Mouse (Mus musculus): ENCODE measurements at regions not wholly inside any gene's neighbourhood (a gene's known extent, or its start where the extent isn't known, plus 50 kb on each side); places are given as distances from the start of the nearest gene placed in this dataset.

DNA sequence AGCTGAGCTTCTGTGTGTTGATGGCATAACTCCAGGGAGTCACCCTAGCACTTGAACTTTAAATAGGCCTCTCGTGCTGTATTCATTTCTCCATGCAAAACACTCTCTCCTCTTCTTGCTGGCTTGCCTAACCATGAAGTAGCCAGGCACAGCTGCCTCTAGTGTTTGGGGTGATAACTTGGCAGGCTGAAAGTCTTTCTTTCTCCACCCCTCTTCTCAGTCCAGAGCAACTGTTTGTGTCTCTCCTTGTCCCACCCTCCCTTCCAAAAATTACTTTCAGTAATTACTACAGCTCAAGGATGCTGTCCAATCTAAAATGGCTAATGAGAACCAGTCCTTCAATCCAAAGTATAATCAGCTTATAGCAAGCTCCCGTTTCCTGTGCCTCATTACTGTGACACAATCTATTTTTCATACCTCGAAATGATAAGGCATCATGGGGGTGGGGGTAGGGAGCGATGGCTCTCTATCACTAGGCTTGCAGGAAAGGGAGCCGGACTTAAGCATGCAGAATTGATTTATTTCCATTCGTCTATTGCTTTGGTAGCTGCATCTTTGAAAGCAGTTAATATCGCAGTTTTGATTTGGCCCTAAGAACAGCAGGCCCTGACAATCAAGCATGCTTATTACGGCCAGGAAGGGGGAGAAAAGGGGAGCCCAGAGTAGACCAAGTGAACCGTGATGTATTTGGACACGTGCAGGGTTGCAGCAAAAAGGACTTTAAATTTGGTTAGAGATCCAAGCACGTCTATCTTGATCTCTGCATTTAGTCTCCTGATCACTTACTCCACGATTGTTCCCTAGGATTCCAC lies 943.8 kb downstream of the Slc4a3 start:
- DNase-seq (ENCODE audit: extremely low spot score, low spot score), result no peak

DNA sequence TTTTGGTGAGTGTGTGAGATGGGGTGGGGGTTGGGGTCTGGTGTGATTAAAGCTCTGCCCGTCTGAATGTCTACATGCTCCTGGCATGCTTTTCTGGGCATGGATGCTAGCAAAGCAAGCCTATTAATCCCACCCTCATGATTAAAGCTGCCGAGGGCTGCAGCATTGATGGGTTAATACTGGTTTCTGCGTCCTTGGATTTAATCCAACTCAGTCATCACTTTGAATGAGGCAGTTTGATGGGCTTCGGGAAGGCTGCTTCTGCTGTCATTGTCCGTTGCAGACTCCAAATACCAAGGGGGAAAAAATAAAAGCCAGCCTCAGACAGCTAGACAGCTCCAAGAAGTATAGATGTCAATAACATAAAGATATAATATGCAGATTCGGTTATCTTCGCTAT lies 944.7 kb downstream of the Slc4a3 start:
- no peak for DNase-seq (ENCODE audit: extremely low spot score, low spot score)

DNA sequence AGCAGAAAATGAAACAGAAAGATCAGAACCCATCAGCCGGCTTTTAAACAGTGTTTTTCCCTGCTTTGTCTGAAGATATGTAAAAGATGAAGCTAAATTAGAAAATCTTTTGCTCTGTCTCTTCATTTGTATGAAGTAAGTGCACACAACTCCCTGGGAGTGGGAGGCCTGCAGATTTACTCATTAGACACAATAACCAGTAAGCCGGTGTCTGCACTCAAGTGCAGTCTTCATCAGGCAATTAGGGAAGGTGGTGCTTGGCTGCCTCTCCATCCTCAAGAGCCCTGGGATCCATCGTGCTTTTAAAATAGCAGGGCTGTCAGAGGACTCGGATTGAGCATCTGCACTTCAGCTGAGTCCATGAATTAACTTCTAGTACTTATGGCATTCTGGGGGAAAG lies 945.1 kb downstream of the Slc4a3 start:
- no peak for DNase-seq (ENCODE audit: extremely low spot score, low spot score)

DNA sequence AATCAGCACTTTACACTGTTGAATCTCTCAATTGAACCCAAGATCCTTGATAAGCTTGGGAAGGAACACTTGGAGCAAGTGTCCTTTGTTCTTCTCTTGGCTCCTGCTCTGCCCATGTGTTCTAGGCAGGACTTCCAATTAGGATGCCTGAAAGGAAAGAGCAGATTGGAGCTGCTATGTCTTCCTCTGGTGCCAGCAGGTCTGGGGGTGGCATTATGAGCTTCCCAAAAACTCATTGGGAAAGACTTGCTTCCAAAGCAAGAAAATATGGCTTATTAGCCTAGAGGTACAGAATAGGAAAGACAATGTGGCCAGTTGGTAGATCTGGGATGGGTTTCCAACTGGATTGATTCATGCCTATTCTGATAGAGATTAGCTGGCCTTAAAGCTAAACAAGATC lies 959.1 kb downstream of the Slc4a3 start:
- DNase-seq (ENCODE audit: extremely low spot score, low spot score), result no peak

DNA sequence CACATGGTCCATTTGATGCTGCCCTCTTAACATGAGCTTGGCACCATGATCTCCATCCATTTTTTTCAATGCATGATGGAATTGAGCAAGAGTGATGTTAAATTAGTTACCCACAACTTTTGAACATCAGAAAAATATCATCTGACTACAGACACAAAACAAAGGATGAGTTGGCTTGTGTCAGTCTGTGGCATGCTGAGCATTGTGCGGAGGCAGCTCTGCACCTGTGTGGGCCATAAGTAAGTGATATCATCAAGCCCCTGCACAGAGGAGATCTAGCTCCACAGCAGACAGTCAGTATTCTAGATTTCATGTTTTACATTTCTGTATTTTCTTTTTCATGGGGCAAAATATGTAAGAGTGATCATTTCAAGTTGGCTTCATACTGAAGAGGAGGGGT lies 962.8 kb downstream of the Slc4a3 start:
- DNase-seq (ENCODE audit: extremely low spot score, low spot score), result no peak

DNA sequence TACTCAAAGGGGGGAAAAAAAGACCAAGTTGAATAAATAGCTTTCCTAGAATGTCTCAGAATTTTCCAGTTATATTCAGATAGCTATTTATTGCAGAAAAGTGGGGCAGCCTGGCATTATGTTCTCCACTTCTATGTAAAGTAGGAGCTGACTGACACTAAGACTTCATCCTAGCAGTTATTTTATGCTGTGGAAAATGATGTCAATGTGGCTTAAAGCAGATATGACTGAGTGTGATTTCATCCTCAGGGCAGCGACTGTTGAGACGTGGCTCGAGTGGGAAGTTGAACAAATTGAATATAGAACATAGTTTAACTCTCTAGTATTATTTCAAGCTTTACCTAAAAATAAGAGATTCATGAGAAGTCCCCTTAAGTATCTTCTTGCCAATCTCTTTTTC lies 963.4 kb downstream of the Slc4a3 start:
- no peak for DNase-seq (ENCODE audit: extremely low spot score, low spot score)

DNA sequence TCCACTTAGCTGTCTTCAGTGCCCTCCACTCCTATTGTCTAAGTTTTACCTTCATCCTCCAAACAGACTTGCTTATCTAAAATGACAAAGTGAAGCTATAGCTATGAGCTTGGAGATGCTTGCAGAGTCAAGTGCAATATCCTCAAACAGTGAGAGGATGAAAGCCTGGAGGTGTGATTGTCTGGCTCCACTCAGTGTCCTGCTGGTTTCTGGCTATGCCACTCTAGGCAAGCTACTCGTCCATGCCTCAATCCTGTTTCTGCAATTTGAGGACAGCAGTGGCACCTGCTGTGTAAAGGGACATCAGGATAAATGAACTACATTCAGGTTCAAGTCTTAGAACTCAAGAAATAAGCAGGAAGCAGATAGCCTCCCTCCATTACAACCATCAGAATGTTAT lies 966.1 kb downstream of the Slc4a3 start:
- DNase-seq (ENCODE audit: extremely low spot score, low spot score), result no peak

DNA sequence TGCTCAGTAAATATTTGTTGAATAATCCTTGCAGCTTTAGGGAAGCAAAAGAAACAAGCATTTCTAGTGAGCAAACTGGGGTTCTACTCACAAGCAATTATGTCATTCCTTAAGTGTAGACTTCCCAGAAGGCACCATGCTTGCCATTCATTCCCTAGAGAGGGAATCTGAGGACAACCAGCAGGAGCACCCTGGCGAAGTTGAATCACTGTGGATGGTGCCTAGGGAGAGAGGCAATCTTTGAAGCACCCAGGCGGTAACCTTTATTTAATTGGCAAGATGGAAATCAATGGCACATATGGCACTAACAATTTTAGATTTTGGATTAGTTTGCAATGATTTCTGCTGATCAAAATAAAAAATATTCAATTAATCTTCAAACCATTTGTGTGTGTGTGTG lies 967.4 kb downstream of the Slc4a3 start:
- DNase-seq (ENCODE audit: extremely low spot score, low spot score), result no peak

DNA sequence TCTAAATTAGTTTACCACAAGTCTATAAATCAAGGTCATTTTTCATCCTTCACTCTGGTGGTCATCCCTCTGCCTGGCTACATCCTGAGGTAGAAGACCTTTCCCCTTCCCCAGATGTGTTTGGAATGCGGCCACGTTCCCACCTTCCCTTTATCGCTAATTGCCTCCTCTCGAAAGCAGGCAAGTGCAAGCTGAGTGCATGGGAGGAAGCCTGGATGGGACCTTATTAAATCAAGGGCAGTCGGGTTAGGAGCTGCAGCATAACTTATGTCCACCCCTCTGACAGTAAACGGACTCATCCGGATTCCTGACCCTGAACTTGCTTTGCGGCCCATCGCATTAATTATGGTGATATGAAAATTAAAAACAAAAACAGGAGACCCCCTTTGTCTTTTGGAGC lies 983.5 kb downstream of the Slc4a3 start:
- peak; percentile 27 for DNase-seq (ENCODE audit: extremely low spot score, low spot score)

DNA sequence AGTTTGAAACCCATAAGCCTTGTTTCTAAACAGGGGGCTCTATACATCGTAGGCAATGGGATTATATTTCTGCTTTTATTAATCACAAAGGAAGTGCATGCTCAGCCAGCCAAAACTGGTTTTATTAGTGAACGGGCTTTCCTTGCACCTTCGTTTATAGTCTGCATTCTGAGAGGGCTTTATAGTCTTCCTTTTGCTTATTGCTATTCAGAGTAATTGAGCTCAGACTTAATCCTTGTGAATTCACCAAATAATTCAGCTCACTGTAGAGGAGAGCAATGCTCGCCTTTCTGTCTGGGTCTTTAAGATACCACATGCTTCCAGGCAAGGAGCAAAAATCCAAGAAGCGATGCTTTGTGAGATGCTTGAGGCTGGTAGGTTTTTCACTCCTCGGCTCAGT lies 984.3 kb downstream of the Slc4a3 start:
- no peak for DNase-seq (ENCODE audit: extremely low spot score, low spot score)

DNA sequence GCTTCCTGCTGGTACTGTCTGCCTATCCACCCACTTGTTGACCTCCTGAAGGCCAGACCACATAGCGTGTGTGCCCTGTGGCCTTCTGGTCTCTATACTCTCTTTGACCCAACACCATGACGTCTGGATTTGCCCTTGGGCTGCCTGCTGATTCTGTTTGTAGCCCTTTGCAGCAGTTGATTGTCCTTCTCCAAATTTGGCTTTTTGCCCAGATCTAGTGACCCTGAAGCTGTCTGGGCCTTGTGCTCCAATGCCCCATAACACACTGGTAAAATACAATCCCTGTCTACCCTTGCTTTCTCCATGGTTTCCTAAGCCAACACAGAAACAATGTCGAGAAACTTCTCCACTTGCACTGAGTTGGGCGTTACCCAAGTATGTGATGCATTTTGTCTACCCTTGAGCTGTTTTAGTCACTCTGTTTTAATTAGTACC lies 979.3 kb downstream of the Epha4 start:
- peak; percentile 23 for DNase-seq (ENCODE audit: extremely low spot score, low spot score)

DNA sequence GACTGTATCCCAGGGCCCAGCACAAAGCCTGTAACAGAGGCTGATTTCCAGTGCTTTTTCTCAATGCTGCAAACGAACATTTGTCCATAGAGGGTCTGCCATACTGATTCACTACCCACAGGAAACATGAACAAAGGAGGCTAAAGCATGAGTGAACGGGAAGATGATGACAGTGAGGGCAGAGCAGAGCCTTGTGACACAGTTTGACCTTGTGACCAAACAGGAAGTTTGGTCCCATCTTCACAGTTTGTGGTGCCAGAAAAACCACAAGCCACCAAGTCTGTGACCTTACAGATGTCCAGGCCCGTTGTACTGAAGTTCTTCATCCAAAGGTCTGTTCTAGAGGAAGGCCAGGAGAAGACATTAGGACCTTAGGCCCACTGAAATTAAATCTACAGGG lies 974.4 kb downstream of the Epha4 start:
- DNase-seq (ENCODE audit: extremely low spot score, low spot score), result no peak

DNA sequence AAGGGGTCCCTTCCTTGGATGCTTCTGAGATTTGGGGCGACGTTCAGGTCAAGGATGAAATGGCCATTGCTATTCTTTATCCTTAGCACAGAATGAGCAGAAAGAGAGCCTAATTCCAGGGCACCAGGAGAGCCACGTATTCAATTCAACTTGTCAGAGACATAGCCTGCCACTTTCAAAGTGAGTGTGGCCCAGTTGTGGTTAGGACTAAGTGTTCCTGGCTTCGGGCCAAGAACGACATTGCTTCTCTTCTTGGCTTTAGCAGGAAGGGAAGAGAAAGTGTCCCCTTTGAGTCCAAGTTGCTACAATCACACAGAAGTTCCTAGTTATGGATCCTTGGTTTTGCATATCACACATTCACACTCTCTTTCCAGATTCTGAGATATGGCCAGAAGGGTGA lies 964.0 kb downstream of the Epha4 start:
- DNase-seq (ENCODE audit: extremely low spot score, low spot score), result no peak

DNA sequence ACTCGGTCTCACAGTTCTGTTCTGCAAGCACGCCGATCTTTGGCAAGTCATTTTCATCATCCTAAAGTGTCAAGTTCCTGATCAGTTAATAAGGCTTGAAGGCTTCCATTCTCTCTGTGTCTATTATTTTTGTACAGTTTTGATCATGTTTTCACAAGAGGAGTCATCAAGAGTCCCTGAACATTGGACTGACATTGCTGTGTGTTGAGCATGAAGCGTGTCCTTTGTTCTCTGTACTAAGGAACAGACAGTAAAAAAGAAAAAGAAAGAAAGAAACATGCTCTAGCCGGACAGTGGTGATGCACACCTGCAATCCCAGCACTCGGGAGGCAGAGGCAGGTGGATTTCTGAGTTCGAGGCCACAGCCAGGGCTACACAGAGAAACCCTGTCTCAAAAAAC lies 955.4 kb downstream of the Epha4 start:
- DNase-seq (ENCODE audit: extremely low spot score, low spot score), result no peak

DNA sequence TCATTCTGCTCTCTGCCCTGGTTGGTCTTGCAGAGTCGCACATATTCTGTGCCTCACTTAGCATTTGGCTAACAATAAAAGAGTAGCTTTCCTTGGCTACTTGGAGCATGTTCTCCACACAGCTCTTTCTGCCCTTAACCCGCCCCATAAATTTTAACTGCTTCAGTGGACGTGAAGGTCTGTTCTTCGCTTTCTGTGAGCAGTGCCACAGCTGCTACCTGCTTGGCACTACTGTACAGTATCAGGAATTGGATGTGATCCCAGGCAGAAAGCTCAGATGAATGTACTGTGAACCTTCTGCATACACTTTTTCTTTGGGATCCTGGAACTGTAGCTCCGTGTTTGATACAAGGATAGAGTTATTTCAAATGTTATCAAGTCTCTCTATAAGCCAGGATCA lies 939.4 kb downstream of the Epha4 start:
- DNase-seq (ENCODE audit: extremely low spot score, low spot score), result no peak

DNA sequence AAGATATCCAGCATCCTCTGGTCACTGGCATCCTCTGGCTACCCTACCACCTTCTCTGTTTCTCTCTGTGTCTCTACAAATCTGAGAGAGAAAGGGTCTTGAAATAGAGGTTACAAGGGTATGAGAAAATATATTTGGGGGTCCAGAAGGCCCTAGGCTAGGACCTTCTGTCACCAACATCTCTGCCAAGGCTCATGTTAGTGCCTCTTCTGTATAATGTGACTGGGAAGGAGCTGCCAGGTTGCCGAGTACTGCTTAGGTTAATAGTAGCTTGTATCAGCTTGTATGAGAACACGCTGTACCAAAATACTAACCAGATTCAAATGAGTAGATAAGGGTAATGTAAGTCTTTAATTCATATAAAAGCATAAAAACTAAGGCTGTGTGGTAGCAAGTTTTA lies 929.0 kb downstream of the Epha4 start:
- no peak for DNase-seq (ENCODE audit: extremely low spot score, low spot score)

DNA sequence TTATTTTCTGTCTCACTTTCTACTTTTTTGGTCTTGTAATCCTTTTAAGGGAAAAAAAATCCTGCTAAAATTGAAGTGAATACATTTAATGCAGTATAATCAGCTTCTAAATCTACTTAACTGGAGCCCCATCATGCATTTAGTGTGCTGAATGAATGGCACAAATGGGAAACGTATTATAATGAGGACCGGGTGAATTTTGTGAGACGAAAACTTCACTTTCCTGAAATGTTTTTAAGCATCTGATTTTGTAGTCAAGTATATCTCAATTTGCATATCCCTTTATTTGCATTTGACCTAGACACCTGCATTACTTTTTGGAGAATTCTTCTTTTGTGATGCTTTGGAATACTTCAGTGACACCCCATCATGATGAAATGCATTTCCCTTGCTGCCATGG lies 889.1 kb downstream of the Epha4 start:
- no peak for DNase-seq (ENCODE audit: extremely low spot score, low spot score)

DNA sequence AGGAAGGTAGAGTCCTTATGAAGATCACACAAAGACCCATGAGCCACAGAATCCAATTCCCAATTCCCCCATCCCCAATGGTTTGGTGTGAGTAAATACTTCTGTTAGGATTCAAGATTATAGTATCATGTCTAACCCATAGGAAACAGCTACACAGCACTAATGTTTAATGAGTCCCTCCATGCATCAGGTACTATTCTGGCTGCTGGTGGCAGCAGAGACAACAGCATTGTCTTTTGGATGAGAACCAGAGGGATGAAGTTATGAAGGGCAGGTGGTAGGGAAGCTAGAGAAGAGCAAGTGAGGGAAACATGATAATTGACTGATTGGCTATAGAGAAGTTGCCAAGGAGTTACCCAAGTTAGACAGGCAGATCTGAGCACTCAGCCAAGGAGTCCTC lies 885.0 kb downstream of the Epha4 start:
- no peak for DNase-seq (ENCODE audit: extremely low spot score, low spot score)

DNA sequence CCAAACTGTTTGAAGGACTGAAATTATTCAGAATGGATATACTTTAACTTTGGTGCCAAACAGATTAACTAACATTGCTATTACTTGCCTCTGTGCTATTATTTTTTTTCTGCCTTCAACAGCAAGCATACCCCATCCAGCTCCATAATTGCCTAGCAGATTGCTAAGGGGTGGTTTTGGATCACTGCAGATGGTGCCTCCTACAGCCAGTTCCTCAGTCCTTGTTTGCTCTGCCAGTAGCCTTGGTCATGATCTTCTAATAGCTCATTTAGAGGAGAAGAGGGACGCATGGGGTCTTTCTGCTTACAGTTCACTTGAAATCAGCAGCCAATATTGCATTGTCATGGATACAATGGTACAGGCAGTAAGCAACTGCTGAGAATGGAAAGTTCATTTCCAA lies 880.8 kb downstream of the Epha4 start:
- DNase-seq (ENCODE audit: extremely low spot score, low spot score), result no peak

DNA sequence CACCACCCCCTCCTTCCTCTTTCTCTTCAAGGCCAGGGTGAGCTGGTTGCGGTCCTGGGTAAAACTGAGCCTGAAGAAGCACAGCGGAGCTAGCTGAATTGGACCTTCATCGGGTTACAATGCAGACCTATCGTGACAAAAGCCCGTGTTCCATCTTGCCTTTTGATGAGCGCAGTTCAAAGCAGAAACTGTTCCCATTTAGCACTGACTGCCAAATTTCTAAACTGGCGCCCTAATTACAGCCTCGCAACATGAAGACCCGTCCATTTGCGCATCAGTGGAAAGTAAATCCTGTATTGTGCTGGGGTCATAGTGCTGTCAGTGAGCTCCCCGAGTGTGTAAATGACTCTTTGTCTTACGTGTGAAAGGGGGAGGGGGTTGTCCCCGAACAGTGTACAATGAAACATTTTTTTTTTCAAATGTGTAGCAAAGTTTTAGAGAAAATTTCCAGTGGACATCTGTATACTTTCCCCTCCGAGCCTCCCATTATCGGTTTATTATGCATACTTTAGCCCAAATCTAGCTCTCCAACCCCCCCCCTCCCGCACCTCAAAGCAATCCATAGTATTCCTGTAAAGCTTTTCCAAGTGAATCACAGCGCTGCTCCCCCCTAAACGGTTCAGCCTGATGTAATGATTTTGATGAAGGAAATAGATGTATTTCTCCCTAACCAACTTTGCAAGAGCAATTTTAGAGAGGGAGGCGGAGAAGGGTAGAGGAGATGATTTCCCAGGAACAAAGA lies 877.4 kb downstream of the Epha4 start:
- no peak for DNase-seq (ENCODE audit: extremely low spot score, low spot score)

DNA sequence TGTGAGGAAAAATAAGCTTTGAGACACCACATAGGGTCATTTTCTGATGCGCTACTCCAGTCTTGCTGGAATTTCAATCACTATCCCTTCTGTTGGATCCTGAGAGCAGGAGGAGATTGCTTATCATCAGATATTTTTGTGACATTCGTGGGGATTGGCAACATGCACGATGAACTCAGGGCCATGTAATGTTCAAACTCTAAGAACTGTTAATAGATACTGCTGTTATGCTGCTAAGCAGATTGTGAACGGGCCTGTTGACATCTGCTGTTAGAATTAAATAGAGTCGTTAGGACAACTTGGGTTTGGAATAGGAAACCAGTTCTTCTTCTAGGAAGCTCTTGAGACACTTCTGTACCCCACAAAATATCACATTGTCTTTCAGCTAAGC lies 876.9 kb downstream of the Epha4 start:
- DNase-seq (ENCODE audit: extremely low spot score, low spot score), result no peak

DNA sequence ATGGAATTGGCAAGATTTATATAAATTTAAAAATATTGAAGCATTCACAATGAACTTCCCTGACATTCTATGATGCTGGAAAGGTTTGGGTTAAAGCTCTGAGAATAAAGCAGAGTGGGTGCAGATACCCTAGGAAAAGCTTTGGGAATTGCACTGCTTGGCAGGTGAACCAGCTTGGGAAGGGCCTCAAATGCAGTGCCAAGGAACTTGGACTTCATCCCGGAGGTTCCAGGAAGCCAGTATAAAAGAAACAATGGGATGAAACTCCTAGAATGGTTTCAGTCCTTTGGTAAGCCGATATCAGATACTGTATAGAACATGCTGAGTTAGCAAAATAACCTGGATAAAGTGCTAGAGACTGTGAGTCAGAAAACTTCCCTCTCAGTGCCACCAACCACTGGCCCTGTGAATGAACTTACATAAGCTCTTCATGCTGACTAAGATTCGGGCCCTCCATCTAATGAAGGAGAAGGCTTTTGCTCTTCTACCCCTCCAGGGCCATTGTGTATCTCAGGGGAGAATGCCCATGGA lies 873.6 kb downstream of the Epha4 start:
- no peak for DNase-seq (ENCODE audit: extremely low spot score, low spot score)

DNA sequence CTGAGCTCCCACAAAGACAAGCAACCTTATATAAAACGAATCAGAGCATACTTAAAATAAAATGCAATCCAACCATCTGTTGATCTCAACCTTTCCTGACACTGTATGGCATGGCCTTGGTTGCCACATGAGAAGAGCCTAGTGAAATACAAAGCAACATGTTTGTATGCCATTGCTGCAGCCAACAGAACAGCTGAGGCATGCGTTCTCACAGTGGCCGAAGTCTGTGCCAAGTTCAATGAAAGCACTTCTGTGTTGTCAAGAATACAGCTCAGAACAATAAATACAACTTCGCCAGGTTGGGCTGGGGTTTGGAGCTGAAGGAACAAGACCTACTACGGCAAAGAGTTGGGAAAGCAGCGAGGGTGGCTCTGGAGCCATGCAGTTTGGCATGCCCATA lies 872.2 kb downstream of the Epha4 start:
- DNase-seq (ENCODE audit: extremely low spot score, low spot score), result no peak

All from neural tube, embryonic 10.5 days (tissue).